ENCODE assay signal across 19 mouse cellular contexts in the genomic region with DNA sequence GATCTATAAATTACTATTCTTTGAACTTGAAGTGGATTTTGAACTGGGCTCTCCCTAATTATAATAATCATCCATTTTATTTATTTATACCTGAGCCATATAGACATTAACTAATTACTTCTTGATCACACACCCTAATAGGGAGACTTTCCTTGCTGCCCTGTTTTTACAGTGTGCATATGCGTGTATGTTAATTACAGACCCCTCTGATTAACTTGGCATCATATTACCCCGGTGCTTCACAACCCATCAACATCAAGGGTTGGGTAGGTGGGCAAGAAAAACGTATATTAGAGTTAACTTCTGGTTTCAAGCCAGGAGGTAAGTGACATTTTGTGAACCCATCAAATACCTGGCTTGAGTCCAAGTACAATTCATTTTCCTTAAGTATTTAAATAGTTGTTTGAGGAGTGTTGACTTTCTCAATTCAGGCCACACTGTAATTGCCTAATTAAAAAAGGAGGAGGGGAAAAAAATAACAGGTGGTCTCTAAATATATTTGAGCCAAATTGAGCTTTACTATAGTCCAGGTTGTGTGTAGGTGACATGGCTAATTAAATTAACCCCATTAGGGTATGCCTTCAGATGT.
"Had no signal": no experiment of that assay in that cellular context is flagged by ENCODE, and none has a peak within 500 bp of the region (broad histone marks: within the 10 kb centered on the region; RNA-seq: fewer than 3 reads in every experiment).

No protein-coding gene starts in this region.

- H3K4me1 ChIP-seq: neural tube, embryonic 13.5 days had no signal

- H3K4me3 ChIP-seq: liver, embryonic 15.5 days; midbrain, embryonic 10.5 days; midbrain, embryonic 12.5 days; myocyte; neural tube, embryonic 13.5 days; neural tube, embryonic 15.5 days had no signal

- H3K36me3 ChIP-seq: liver, embryonic 15.5 days; midbrain, embryonic 10.5 days; midbrain, embryonic 12.5 days; neural tube, embryonic 13.5 days; neural tube, embryonic 15.5 days had no signal

- H3K4me2 ChIP-seq: liver, embryonic 15.5 days; midbrain, embryonic 12.5 days; neural tube, embryonic 13.5 days; neural tube, embryonic 15.5 days had no signal

- H3K9ac ChIP-seq: liver, embryonic 15.5 days; midbrain, embryonic 12.5 days; neural tube, embryonic 13.5 days; neural tube, embryonic 15.5 days had no signal

- DNase-seq: lung, adult 18-20 months; lung, postnatal 14 days; lung, postnatal 4 days; midbrain, embryonic 14.5 days; retina, postnatal 1 day; right cerebral cortex, adult 18-20 months; right cerebral cortex, postnatal 25 days; right cerebral cortex, postnatal 4 days; spleen, adult 18-20 months; thymus, adult 18-20 months; thymus, postnatal 14 days; thymus, postnatal 36 days had no signal

- H3K27ac ChIP-seq: liver, embryonic 15.5 days; midbrain, embryonic 10.5 days; midbrain, embryonic 12.5 days; neural tube, embryonic 13.5 days; neural tube, embryonic 15.5 days had no signal

- H3K27me3 ChIP-seq: liver, embryonic 15.5 days; midbrain, embryonic 12.5 days; neural tube, embryonic 15.5 days had no signal

- ATAC-seq: midbrain, embryonic 16.5 days had no signal

- H3K9me3 ChIP-seq: liver, embryonic 15.5 days; midbrain, embryonic 10.5 days; midbrain, embryonic 12.5 days; neural tube, embryonic 13.5 days; neural tube, embryonic 15.5 days had no signal
